Mouse (Mus musculus): ENCODE data around the gene Mmrn2.

- TF ChIP-seq CTCF (IDR thresholded peaks at IDR 0.05; ENCODE audit: low read depth) (no peak), EP300 (IDR thresholded peaks at IDR 0.05; ENCODE audit: low read depth) (no peak)
Measured at GRCm38 (mm10) chr14:34360251-34360650, 15.0 kb upstream of the Mmrn2 start.

Data from liver, postnatal 0 days (tissue).